Mouse (Mus musculus) layer of hippocampus, adult 2 months (tissue): ENCODE measurements around the gene Atf6b. TPM values are rescaled to one million over a fixed set of nuclear protein-coding genes. Genes with fewer than 3 reads are reported as not detected.

ENCODE experiments used
- DNase-seq, 2 experiments: peaks; one replicate each; pipeline ENCODE4 v3.0.0; 2022; ENCODE audit warnings: low spot score in 2 of 2
- H3K27ac ChIP-seq: fragments of 200-600 bp; 2 replicates; pipeline ENCODE4 v1.8.1; 2022
- H3K4me3 ChIP-seq: fragments of 200-600 bp; 2 replicates; pipeline ENCODE4 v1.8.1; 2022; ENCODE audit warnings: mild to moderate bottlenecking
- CTCF ChIP-seq: fragments of 200-600 bp; conservative IDR thresholded peaks from 2 replicates; pipeline ENCODE4 v1.8.1; 2022; ENCODE audit warnings: antibody characterized with exemption, mild to moderate bottlenecking, moderate library complexity
- total RNA-seq, 2 experiments: library from RNA; stranded (reverse); gene quantifications; 2 replicates each; pipeline ENCODE4 v1.2.3; 2021

Atf6b gene
- total RNA-seq, 2 experiments from 2014 or later, result 92.0 to 93.2 TPM

DNA sequence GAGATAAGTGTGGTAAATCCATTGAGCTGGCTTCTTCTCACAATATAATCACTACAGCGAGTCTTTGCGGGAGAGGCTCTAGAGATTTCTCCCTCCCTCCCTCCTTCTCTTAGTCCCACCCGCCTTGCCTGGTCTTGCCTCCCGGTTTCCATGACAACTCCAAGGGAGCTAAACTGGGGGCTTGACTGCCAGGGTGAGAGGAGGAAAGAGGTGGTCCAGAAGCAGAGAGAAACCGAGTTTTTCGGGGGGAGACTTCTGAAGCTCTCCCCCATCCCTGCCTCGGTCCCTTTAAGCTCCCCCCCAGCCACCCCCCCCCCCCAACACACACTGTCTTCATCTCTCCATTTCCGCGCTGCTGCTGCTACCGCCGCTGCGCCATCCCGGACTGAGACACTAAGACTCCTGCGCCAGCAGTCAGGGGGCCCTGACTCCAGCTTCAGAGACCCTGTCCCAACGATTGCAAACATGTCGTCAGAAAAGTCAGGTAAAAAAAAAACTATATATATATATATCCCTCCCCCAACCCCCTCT, 17.7 kb upstream of the Atf6b start, which contains the start of gene Prrt1:
Gene Prrt1 (plus strand): TSS at position 313 of the 531 bp plus-strand sequence.
- peak; percentile 66 to 90 for DNase-seq
- peak within 1 kb of the TSS; percentile 99 for H3K27ac ChIP-seq
- peak within 1 kb of the TSS; percentile 67 for H3K4me3 ChIP-seq
- TF ChIP-seq CTCF, result no peak

DNA sequence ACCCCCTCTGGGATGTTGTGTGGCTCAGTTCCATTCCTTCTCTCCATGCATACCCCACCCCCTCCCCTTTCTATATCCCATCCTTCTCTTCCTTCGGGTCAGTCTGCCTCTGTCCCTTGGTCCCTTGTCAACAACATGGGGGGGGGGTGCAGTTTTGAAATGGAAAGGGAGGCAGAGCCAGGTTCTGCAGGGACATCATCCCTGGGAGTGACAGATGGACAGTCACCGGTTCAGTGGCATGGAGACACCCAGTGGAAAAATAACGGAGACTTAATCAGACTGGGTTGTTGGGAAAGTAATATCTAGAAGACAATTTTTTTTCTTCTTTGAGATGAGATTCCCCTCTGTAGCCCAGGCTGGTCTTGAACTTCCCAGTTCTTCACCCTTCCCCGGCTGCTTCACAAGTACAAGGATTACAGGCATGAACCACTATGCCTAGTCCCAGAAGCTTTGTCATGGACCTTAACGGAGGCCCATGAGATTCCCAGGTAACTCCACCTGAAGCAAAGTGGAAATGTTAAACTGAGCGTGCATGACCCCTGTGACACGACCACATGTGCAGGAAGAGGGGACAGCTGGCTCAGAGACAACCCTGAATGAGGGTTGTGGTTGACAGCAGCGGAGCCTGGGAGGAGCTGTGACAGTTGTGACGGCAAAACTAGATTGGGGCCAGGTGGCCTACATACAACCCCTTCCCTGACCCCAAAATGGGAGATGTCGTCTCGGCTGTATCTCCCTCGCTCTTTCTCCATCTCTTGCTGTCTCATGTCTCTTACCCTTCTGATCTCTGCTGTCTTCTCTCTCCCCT, 16.9 kb upstream of the Atf6b start:
- peak overlapping the region; percentile 67 for H3K4me3 ChIP-seq
- DNase-seq, result no peak
- H3K27ac ChIP-seq, result peak overlapping the region; percentile 99
- no peak for TF ChIP-seq CTCF

DNA sequence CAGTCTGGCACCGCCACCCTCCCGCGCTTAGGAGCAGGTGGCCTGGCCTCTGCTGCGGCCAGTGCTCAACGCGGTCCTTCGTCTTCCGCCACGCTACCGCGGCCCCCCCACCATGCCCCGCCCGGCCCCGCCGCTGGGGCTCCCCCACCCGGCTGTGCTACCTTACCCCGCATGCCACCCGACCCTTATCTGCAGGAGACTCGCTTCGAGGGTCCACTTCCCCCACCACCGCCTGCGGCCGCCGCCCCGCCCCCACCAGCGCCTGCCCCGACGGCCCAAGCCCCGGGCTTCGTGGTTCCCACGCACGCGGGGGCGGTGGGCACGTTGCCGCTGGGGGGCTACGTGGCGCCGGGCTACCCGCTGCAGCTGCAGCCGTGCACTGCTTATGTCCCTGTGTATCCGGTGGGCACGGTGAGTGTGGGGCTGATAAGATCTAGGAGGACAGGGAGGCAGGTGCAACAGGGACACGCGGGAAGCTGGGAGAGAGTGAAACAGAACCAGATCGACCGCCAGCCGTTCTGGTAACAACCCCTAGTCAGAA, 16.1 kb upstream of the Atf6b start:
- peak overlapping the region; percentile 67 for H3K4me3 ChIP-seq
- no peak for TF ChIP-seq CTCF
- peak overlapping the region; percentile 99 for H3K27ac ChIP-seq
- DNase-seq, result no peak

DNA sequence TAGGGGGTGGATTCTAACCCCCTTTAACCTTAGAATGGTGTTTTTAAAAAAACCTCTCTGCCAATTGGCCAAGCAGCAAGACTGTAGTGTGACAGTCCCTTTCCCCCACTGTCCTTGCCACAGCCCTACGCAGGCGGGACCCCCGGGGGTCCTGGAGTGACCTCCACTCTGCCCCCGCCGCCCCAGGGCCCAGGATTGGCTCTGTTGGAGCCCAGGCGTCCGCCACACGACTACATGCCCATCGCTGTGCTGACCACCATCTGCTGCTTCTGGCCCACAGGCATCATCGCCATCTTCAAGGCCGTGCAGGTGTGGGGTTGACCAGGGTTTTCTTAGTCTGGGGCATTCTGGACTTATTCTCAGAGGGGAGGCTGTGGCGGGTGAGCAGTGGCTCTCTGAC, 15.3 kb upstream of the Atf6b start:
- H3K4me3 ChIP-seq, result peak overlapping the region; percentile 67
- H3K27ac ChIP-seq, result peak overlapping the region; percentile 99
- no peak for DNase-seq
- no peak for TF ChIP-seq CTCF

DNA sequence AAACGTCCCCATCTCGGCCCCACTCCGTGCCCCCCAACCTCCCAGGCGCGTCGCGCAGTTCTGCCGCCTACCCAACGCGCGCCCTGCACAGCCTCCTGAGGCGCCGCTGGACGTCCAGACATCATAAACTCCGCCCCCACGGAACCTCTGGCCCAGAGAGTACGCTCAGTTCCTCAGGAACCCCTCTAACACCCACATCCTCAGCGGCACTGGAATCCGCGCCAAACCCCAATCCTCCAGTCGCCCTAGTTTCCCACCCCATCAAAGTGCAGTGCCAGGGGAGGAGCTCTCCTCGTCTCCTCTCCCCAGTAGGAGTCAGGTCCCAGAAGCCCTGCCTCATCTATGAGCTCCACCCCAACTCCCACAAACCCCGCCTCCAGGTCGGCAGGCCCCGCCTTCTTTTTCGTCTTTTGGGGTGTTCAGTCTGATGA, 14.7 kb upstream of the Atf6b start:
- Histone ChIP-seq H3K27ac (peak overlapping the region; percentile 99), H3K4me3 (peak overlapping the region; percentile 67)
- DNase-seq, result peak; percentile 87 to 94
- no peak for TF ChIP-seq CTCF

DNA sequence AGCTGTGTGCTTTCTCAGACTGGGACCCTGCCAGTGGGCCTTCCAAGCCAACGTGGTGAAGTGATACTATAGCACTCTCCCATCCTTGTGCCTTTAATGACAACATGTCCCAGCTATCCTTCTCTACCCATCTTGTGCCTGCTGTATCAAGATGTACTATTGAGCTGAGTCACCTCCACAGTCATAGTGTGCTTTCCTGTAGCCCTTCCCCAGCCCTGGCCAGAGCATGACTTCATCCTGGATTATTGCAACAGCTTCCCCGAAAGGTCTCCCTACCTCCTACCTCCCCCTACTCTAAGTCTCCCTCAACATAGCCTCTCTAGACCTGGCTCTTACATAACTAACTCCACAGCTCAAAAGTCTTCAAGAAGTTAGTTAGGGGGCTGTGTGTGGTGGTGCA, 11.3 kb upstream of the Atf6b start:
- TF ChIP-seq CTCF, result no peak
- Histone ChIP-seq H3K4me3 (no peak overlapping the region), H3K27ac (no peak overlapping the region)
- no peak for DNase-seq

DNA sequence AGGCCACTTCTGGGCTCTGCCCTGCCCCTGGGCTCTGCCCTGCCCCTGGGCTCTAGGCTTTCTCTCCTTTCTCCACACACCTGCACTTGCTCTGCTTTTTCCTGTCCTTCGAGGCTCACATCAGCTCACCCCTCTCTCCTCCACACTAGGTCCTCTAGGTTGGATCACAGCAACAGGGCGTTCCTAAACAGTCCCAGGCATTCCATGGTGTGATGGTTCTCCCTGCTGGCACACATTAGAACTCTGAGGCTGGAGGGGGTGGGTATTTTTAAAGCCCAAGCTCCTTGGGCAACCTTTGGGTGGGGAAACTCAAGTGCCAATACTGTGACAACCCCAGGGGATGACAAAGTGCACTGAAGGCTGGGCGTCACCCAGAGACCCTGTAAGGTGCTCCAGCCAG, 9.5 kb upstream of the Atf6b start:
- H3K27ac ChIP-seq, result peak overlapping the region; percentile 33; the same call in 1 of the 2 replicates
- DNase-seq, result no peak
- no peak overlapping the region for H3K4me3 ChIP-seq
- TF ChIP-seq CTCF, result no peak

DNA sequence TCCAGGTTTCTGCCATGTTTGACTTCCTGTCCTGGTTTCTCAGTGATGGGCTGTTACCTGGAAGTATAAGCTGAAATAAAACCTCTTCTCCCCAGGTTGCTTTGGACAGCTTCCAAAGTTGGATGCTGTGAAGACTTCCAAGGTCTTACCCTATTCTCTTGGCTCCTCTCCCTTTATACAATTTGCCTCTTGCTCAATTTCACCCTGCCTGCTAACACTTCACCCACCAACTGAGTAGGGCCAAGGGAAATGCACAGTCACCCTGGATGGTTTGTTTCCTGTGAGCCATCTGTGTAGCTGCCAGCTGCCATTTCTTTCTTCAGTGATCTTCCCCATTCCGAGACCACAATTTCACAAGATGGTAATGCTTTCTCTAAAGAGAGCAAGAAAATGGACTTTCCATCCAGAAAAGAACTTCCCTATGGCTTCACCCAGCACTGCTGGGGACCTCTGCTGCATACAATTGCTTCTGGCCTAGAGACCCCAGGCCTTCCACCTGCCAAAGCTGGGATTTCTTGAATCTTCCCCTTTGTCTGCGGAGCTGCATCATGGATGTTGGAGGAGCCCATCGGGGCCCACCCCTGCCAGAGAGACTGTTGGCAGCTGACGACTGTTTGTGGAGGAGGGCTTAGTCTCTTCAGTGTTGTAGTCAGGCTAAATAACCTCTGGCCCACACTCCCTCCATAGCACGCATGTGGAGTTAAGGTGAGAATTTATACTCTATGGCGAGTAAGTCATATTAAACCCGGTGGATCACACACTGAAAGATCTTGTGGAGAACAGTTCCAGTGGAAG, 7.3 kb upstream of the Atf6b start:
- no peak for TF ChIP-seq CTCF
- H3K4me3 ChIP-seq, result no peak overlapping the region
- DNase-seq, result no peak
- H3K27ac ChIP-seq, result peak overlapping the region; percentile 93

DNA sequence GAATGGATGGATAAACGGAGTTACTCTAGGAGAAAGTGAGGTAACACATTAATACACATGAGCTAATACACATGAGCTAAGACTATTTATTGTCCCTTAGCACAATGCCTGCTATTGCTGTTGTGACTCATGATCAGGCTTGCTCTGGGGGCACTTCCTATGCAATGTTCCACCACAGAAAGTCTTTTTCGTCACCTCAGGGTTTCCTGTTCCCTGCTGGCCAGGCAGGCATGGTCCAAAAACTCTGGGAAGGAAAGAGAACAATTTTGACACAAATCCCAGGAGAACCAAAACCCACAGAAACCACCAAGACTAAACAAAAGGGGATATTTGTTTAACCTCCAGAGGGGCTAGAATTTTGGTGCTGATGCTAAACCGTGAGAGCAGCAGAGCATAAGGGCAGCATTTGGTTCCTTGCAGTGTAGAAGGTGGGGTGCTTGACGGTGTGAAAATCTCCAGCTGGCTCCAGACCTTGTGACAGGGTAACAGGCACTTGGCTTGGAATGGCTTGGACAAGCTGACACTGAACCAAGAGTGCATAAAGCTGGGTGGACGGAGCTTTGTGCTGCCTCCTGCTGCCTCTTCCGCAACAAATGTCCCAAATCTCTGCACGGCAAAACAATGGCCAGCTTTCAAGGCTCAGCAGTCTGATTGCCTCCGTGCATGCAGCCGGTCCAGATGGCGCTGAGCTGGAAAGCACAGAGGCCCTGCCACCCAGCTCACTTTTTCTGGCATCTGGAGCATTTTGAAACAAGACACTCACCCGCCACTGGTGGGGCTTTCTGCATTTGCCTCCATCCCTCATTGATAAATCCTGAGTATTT, 6.0 kb upstream of the Atf6b start:
- TF ChIP-seq CTCF, result peak; percentile 31
- no peak overlapping the region for H3K4me3 ChIP-seq
- H3K27ac ChIP-seq, result peak overlapping the region; percentile 93
- DNase-seq, result no peak

DNA sequence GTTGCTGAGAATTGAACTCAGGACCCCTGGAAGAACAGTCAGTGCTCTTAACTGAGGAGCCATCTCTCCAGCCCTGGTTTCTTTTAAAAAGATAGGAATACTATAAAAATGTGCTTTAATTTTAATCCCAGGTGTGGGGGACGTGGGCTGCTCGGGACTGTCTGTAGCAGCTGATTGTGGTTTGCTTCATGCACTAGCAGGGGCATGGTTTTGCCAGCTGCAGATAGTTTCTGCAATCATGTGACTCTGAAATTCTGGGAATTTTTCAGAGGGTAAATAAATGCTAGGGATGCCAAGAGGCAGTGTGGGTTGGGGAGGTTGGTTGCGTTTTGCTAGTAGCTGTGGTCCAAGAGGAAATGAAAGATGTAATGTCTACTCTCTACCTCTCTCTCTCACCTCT, 5.0 kb upstream of the Atf6b start:
- no peak overlapping the region for H3K4me3 ChIP-seq
- no peak for TF ChIP-seq CTCF
- peak overlapping the region; percentile 93 for H3K27ac ChIP-seq
- DNase-seq, result no peak

DNA sequence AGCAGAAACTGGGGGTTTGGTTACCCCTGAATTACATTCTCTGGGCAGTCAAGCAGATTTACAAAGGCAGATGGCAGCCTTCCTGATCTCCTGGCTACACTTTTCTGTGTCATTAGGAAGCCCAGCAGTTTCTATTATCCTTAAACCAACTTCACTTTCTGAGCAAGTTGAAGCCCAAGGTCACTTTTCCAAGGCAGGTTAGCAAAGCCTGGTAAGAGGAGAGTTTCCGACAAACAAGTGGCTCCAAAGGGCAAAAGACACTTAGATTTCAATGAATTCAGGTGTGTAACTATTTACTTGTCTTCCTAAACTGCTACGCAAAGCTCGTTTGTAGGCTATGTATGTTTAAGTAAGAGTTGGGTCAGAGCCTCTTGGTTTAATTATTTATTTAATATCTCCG, 3.6 kb upstream of the Atf6b start:
- DNase-seq, result no peak
- Histone ChIP-seq H3K27ac (no peak overlapping the region), H3K4me3 (no peak overlapping the region)
- TF ChIP-seq CTCF, result no peak

DNA sequence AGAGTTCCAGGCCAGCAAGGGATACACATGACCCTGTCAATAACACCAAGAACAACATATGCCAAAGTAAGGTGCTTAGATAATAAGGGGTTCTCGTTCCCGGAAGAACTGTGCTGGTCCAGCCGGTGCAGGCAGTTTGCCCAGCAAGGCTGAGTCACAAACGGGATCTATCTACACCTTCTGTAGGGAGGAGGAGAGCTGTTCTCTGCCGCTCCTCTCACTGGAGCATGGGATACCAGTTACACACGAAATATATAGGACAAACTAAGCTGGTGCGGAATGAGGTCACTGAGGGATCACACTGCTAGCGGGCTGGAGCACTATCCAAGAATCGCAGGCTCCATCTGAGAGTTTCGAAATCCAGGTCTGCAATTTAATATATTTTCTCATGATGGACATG, 3.0 kb upstream of the Atf6b start:
- Histone ChIP-seq H3K27ac (peak overlapping the region; percentile 91), H3K4me3 (no peak overlapping the region)
- TF ChIP-seq CTCF, result no peak
- no peak for DNase-seq
